Mouse (Mus musculus): ENCODE data around the gene Golga3. TPM values are rescaled to one million over a fixed set of nuclear protein-coding genes. Genes with fewer than 3 reads are reported as not detected.
A peak's percentile ranks its signal among the peaks of the same experiment; 100 is the strongest.

Gene Golga3
- polyA plus RNA-seq, 2 experiments: 20.4 to 30.8 TPM

DNA sequence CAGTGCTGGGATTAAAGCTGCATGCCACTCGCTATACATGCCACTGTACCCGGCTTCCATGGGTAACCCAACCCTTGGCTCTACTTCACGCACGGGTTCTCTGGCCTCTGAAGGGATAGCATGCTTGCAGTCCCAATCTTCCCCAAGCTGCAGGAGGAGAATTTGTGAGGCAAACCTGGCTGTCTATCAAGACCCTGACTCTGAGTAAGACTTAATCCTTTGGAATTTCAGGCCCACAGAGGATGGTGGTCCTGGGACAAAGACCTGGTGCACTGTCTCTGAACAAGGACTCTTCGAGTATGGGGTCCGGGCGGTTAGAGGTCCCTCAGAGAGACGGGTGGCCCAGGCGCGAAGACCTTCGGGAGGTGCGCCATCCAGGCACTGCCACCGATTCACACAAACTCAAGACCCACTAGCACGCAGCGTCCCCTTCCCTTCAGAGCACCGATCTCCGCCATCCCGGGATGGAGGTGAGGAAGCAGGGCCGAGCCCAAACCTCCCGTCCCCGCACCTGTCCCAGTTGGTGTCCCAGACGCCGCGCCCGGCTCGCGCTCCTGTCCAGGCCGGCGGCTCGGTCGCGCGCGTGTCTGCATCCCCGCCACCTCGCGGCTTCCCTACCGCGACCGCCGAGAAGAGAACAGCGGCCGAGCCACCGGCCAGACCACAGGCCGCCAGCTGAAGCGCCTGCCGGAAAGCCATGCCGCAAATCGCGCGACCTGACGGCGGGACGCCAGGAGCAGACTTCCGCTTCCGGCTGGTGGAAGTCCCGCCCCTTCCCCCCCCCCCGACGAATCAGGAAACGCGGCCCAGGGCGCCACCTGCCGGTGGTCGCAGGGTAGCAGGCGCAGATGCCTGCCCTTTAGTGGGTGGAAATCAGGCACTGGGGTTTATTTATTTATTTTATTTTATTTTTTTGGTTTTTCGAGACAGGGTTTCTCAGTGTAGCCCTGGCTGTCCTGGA is 92.9 kb downstream of the Golga3 start, which contains the start of gene Pgam5:
Gene Pgam5 (minus strand): TSS at position 773 of the 961 bp plus-strand sequence.
- peak within 1 kb of the TSS; percentile 92 for H3K9ac ChIP-seq (ENCODE audit: low read depth, low read length, severe bottlenecking)
- TF ChIP-seq POLR2A (IDR thresholded peaks at IDR 0.05; ENCODE audit: borderline replicate concordance, extremely low read depth, insufficient read depth, insufficient read length): peak; percentile 51; the same call in 1 of the 2 replicates
- WGBS: under 1% methylated on average over 65 of the region's 66 CpGs
- DNase-seq (ENCODE audit: low spot score) (peak; percentile 90), ATAC-seq (ENCODE audit: low FRiP score, low read depth) (peak; percentile 92)
- peak within 1 kb of the TSS; percentile 94 for H3K4me3 ChIP-seq (replicated peaks; ENCODE audit: low read length)
- H3K27me3 ChIP-seq (ENCODE audit: control insufficient read depth, insufficient read depth, low read length): no peaks in the 10 kb centered on the region
- peaks cover 30% of the 10 kb centered on the region for H3K36me3 ChIP-seq (ENCODE audit: control insufficient read depth, insufficient read depth, low read length)
- H3K4me1 ChIP-seq (ENCODE audit: control insufficient read depth, insufficient read depth, low read length): peaks cover 5% of the 10 kb centered on the region
- H3K27ac ChIP-seq (replicated peaks; ENCODE audit: low read depth, low read length): peak within 1 kb of the TSS; percentile 55; the same call in 1 of the 2 replicates
- H3K4me2 ChIP-seq (replicated peaks; ENCODE audit: low read depth, low read length, severe bottlenecking): peak within 1 kb of the TSS; percentile 94
- H3K9me3 ChIP-seq (ENCODE audit: control insufficient read depth, low read length): no peaks in the 10 kb centered on the region

GRCm38 (mm10) chr5:110270242-110270641 is 93.7 kb downstream of the Golga3 start:
- WGBS: 91% methylated on average over 6 of the region's 6 CpGs
- DNase-seq (ENCODE audit: low spot score): no peak
- Histone ChIP-seq H3K4me3 (replicated peaks; ENCODE audit: low read length) (peak overlapping the region; percentile 94; the same call in 1 of the 2 replicates), H3K4me1 (ENCODE audit: control insufficient read depth, insufficient read depth, low read length) (peaks cover 5% of the 10 kb centered on the region), H3K4me2 (replicated peaks; ENCODE audit: low read depth, low read length, severe bottlenecking) (no peak overlapping the region), H3K27ac (replicated peaks; ENCODE audit: low read depth, low read length) (no peak overlapping the region), H3K27me3 (ENCODE audit: control insufficient read depth, insufficient read depth, low read length) (no peaks in the 10 kb centered on the region), H3K9me3 (ENCODE audit: control insufficient read depth, low read length) (no peaks in the 10 kb centered on the region), H3K9ac (ENCODE audit: low read depth, low read length, severe bottlenecking) (no peak overlapping the region), H3K36me3 (ENCODE audit: control insufficient read depth, insufficient read depth, low read length) (peaks cover 21% of the 10 kb centered on the region)
- ATAC-seq (ENCODE audit: low FRiP score, low read depth): no peak
- no peak for TF ChIP-seq POLR2A (IDR thresholded peaks at IDR 0.05; ENCODE audit: borderline replicate concordance, extremely low read depth, insufficient read depth, insufficient read length)

GRCm38 (mm10) chr5:110274147-110274546 is 97.6 kb downstream of the Golga3 start:
- no peak for TF ChIP-seq POLR2A (IDR thresholded peaks at IDR 0.05; ENCODE audit: borderline replicate concordance, extremely low read depth, insufficient read depth, insufficient read length)

GRCm38 (mm10) chr5:110274846-110275245 is 98.3 kb downstream of the Golga3 start:
- H3K4me2 ChIP-seq (replicated peaks; ENCODE audit: low read depth, low read length, severe bottlenecking): no peak overlapping the region
- H3K27me3 ChIP-seq (ENCODE audit: control insufficient read depth, insufficient read depth, low read length): no peaks in the 10 kb centered on the region
- H3K9ac ChIP-seq (ENCODE audit: low read depth, low read length, severe bottlenecking): no peak overlapping the region
- no peaks in the 10 kb centered on the region for H3K4me1 ChIP-seq (ENCODE audit: control insufficient read depth, insufficient read depth, low read length)
- H3K27ac ChIP-seq (replicated peaks; ENCODE audit: low read depth, low read length): no peak overlapping the region
- ATAC-seq (ENCODE audit: low FRiP score, low read depth): no peak
- no peak for TF ChIP-seq POLR2A (IDR thresholded peaks at IDR 0.05; ENCODE audit: borderline replicate concordance, extremely low read depth, insufficient read depth, insufficient read length)
- no peak overlapping the region for H3K4me3 ChIP-seq (replicated peaks; ENCODE audit: low read length)
- no peaks in the 10 kb centered on the region for H3K9me3 ChIP-seq (ENCODE audit: control insufficient read depth, low read length)
- DNase-seq (ENCODE audit: low spot score): no peak
- 69% methylated on average over 2 of the region's 2 CpGs for WGBS
- no peaks in the 10 kb centered on the region for H3K36me3 ChIP-seq (ENCODE audit: control insufficient read depth, insufficient read depth, low read length)

More at GRCm38 (mm10) chr5:110274147-110274546, 97.6 kb downstream of the Golga3 start:
- Histone ChIP-seq H3K4me2 (replicated peaks; ENCODE audit: low read depth, low read length, severe bottlenecking) (no peak overlapping the region), H3K36me3 (ENCODE audit: control insufficient read depth, insufficient read depth, low read length) (no peaks in the 10 kb centered on the region), H3K4me1 (ENCODE audit: control insufficient read depth, insufficient read depth, low read length) (no peaks in the 10 kb centered on the region), H3K9ac (ENCODE audit: low read depth, low read length, severe bottlenecking) (no peak overlapping the region), H3K27ac (replicated peaks; ENCODE audit: low read depth, low read length) (no peak overlapping the region), H3K27me3 (ENCODE audit: control insufficient read depth, insufficient read depth, low read length) (no peaks in the 10 kb centered on the region), H3K4me3 (replicated peaks; ENCODE audit: low read length) (no peak overlapping the region), H3K9me3 (ENCODE audit: control insufficient read depth, low read length) (no peaks in the 10 kb centered on the region)
- ATAC-seq (ENCODE audit: low FRiP score, low read depth): no peak
- 72% methylated on average over 4 of the region's 4 CpGs for WGBS
- DNase-seq (ENCODE audit: low spot score): no peak

Other genes starting within 250 kb of the Golga3 start
- gene Zfp932, start 180.2 kb upstream of the Golga3 start, polyA plus RNA-seq (2012; rRNA removed): 19.6 and 25.7 TPM in 2 replicates
- gene Zfp932, start 180.2 kb upstream of the Golga3 start, polyA plus RNA-seq (2014; fragmentation: Nextera tagmentation; extraction: Ambion mirVana): 22.1 and 24.4 TPM in 2 replicates
- 0.93 and 1.1 TPM in 2 replicates for gene Gm17655, start 104.2 kb upstream of the Golga3 start, polyA plus RNA-seq (2012; rRNA removed)
- 3.1 and 3.7 TPM in 2 replicates for gene Gm17655, start 104.2 kb upstream of the Golga3 start, polyA plus RNA-seq (2014; fragmentation: Nextera tagmentation; extraction: Ambion mirVana)
- 0.59 and 0.74 TPM in 2 replicates for gene Gm35315, start 82.3 kb upstream of the Golga3 start, polyA plus RNA-seq (2012; rRNA removed)
- gene Gm35315, start 82.3 kb upstream of the Golga3 start, polyA plus RNA-seq (2014; fragmentation: Nextera tagmentation; extraction: Ambion mirVana): 0.59 and 1.3 TPM in 2 replicates
- gene Plcxd1, start 76.7 kb upstream of the Golga3 start, polyA plus RNA-seq (2012; rRNA removed): 0.89 and 1.1 TPM in 2 replicates
- gene Plcxd1, start 76.7 kb upstream of the Golga3 start, polyA plus RNA-seq (2014; fragmentation: Nextera tagmentation; extraction: Ambion mirVana): 0.88 and 1.0 TPM in 2 replicates
- gene Gtpbp6, start 68.5 kb upstream of the Golga3 start, polyA plus RNA-seq (2012; rRNA removed): 152 and 173 TPM in 2 replicates
- gene Gtpbp6, start 68.5 kb upstream of the Golga3 start, polyA plus RNA-seq (2014; fragmentation: Nextera tagmentation; extraction: Ambion mirVana): 30.2 and 32.9 TPM in 2 replicates
- 2.4 and 3.0 TPM in 2 replicates for gene Zfp605, start 66.6 kb upstream of the Golga3 start, polyA plus RNA-seq (2012; rRNA removed)
- 3.4 and 5.7 TPM in 2 replicates for gene Zfp605, start 66.6 kb upstream of the Golga3 start, polyA plus RNA-seq (2014; fragmentation: Nextera tagmentation; extraction: Ambion mirVana)
- 51.7 and 55.7 TPM in 2 replicates for gene Chfr, start 40.9 kb upstream of the Golga3 start, polyA plus RNA-seq (2012; rRNA removed)
- gene Chfr, start 40.9 kb upstream of the Golga3 start, polyA plus RNA-seq (2014; fragmentation: Nextera tagmentation; extraction: Ambion mirVana): 33.8 and 38.8 TPM in 2 replicates
- 17.6 and 20.5 TPM in 2 replicates for gene Ankle2, start 54.3 kb downstream of the Golga3 start, polyA plus RNA-seq (2012; rRNA removed)
- 31.8 and 35.3 TPM in 2 replicates for gene Ankle2, start 54.3 kb downstream of the Golga3 start, polyA plus RNA-seq (2014; fragmentation: Nextera tagmentation; extraction: Ambion mirVana)
- gene Pgam5, start 93.2 kb downstream of the Golga3 start, polyA plus RNA-seq (2012; rRNA removed): 41.0 and 44.4 TPM in 2 replicates
- gene Pgam5, start 93.2 kb downstream of the Golga3 start, polyA plus RNA-seq (2014; fragmentation: Nextera tagmentation; extraction: Ambion mirVana): 70.2 and 74.7 TPM in 2 replicates
- 3.2 and 3.8 TPM in 2 replicates for gene Pxmp2, start 109.5 kb downstream of the Golga3 start, polyA plus RNA-seq (2012; rRNA removed)
- 4.7 and 6.4 TPM in 2 replicates for gene Pxmp2, start 109.5 kb downstream of the Golga3 start, polyA plus RNA-seq (2014; fragmentation: Nextera tagmentation; extraction: Ambion mirVana)
- 34.1 and 36.6 TPM in 2 replicates for gene Pole, start 109.6 kb downstream of the Golga3 start, polyA plus RNA-seq (2012; rRNA removed)
- gene Pole, start 109.6 kb downstream of the Golga3 start, polyA plus RNA-seq (2014; fragmentation: Nextera tagmentation; extraction: Ambion mirVana): 24.3 and 27.3 TPM in 2 replicates
- gene P2rx2, start 166.5 kb downstream of the Golga3 start, polyA plus RNA-seq (2012; rRNA removed): 3.0 and 3.1 TPM in 2 replicates
- gene P2rx2, start 166.5 kb downstream of the Golga3 start, polyA plus RNA-seq (2014; fragmentation: Nextera tagmentation; extraction: Ambion mirVana): 1.4 and 2.2 TPM in 2 replicates
- gene Lrcol1, start 168.0 kb downstream of the Golga3 start, polyA plus RNA-seq (2012; rRNA removed): not detected in 2 replicates
- not detected in 2 replicates for gene Lrcol1, start 168.0 kb downstream of the Golga3 start, polyA plus RNA-seq (2014; fragmentation: Nextera tagmentation; extraction: Ambion mirVana)

Data from limb, embryonic 14.5 days (tissue).